Mouse (Mus musculus): Measurements from ENCODE around the gene Efhd1. TPM values are rescaled to one million over a fixed set of nuclear protein-coding genes. Genes with fewer than 3 reads are reported as not detected.

Efhd1 gene
- polyA plus RNA-seq, 1 experiment from 2014 or later: 3.0 TPM

DNA sequence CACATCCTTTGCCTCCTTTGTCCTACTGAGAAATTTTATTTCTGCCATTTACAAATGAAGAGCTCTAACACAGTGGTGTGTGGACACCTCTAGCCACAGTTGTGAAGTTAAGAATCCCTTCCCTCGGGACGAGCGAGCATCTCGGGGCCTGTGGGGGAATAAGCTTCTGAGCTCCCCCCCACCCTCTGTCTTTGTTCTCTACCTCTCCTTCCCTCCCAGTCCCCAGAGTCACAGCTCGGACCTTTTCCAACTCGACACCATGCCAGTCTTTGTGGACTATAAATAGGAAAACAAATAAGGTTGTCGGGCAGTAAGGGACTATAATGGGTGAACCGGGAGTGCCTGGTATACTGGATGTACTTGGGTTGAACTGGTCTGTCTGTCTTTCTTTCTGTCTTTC lies 27.3 kb downstream of the Efhd1 start:
- no peak overlapping the region for H3K4me3 ChIP-seq
- no peak for ATAC-seq (ENCODE audit: insufficient number of reproducible peaks, low FRiP score, low TSS enrichment, low read depth)
- H3K4me2 ChIP-seq: no peak overlapping the region
- H3K27ac ChIP-seq: no peak overlapping the region
- no peaks in the 10 kb centered on the region for H3K36me3 ChIP-seq
- H3K27me3 ChIP-seq: no peaks in the 10 kb centered on the region
- no peak overlapping the region for H3K9ac ChIP-seq
- H3K4me1 ChIP-seq: no peaks in the 10 kb centered on the region
- H3K9me3 ChIP-seq: no peaks in the 10 kb centered on the region
- WGBS: 66% methylated on average over 8 of the region's 8 CpGs

DNA sequence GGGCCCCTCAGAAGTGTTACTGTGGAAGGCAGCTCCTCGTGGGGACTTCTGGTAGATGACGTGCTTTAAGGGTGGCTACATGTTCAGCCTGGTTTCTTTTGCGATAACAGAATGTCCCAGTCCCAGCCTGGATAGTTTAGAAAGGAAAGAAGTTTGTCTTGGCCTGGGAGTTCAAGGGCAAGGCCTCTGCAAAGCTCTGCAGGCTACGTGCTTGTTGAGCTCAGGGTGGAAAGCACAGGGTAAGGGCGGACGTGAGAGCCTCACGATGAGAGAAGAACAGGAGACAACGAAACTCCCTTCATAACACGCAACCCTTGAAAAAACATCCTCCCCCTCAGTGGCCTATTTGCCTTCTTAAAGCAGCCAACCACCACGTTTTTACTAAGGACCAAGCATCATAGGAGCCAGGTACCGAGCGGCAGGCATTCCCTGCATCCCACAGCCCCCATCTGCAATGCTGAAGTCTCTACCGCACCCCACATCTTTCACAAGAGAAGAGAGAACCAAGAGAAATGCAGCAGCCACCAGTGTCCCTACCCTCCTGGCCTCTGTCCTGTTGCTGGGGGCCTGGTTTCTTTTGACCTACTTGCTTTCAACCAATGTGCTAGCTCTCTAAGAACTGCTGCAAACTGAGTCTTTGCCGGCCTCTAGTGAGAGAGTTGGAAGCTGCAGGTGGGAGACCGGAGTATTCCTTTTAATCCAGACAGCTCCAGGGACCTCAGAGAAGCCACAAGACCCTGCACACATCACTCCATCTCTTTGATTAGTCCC lies 28.4 kb downstream of the Efhd1 start:
- no peaks in the 10 kb centered on the region for H3K27me3 ChIP-seq
- no peaks in the 10 kb centered on the region for H3K36me3 ChIP-seq
- no peak overlapping the region for H3K4me3 ChIP-seq
- no peak overlapping the region for H3K27ac ChIP-seq
- no peak overlapping the region for H3K4me2 ChIP-seq
- WGBS: 65% methylated on average over 15 of the region's 15 CpGs
- ATAC-seq (ENCODE audit: insufficient number of reproducible peaks, low FRiP score, low TSS enrichment, low read depth): no peak
- H3K9ac ChIP-seq: no peak overlapping the region
- H3K9me3 ChIP-seq: no peaks in the 10 kb centered on the region
- H3K4me1 ChIP-seq: no peaks in the 10 kb centered on the region

DNA sequence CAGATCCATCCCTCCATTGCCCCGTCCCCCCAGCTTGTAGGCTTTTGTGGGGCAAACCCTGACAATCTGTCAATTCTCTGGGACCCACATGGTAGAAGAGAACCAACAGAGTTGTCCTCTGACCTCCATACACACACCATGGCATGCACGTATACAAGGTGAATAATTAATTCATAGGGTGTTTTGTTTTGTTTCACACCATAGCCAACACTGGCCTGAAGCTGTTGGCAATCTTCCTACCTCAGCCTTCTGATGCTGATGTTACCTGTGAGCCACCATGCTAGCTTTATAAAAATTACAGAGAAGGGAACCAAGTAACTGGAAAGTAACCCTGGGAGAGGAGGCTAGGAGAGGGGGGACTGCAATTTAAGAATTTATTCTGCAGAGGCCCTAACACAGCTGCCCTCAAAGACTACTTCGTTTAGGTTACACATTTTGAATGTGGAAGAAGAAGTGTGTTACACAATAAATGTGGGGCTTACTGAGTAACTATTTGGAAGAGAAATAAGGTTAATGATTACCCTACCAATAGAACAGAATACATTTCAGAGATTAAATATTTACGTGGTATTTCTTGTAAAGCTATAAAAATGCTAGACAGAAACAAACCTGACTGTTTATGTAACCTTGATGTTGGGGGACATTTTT lies 30.0 kb downstream of the Efhd1 start:
- Histone ChIP-seq H3K27me3 (no peaks in the 10 kb centered on the region), H3K4me2 (no peak overlapping the region), H3K27ac (no peak overlapping the region), H3K4me3 (no peak overlapping the region), H3K9me3 (no peaks in the 10 kb centered on the region), H3K9ac (no peak overlapping the region), H3K36me3 (no peaks in the 10 kb centered on the region), H3K4me1 (no peaks in the 10 kb centered on the region)
- 67% methylated on average over 4 of the region's 4 CpGs for WGBS
- no peak for ATAC-seq (ENCODE audit: insufficient number of reproducible peaks, low FRiP score, low TSS enrichment, low read depth)

DNA sequence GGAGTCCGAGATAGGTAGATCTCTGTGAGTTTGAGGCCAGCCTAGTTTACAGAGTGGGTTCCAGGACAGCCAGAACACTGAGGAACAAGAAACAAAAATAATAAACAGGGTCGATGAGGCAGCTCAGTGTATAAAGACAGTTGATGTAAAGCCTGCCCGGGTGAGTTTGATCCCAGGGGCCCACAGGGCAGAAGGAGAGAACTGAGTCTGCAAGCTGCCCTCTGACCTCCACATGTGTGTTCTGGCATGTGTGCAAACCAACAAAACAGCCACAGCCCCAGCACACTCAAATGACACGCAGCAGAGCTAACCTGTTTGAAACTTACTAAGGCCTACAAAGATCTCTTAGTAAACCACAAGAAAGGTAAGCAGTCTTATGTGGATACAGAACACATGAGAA lies 30.8 kb downstream of the Efhd1 start:
- H3K4me2 ChIP-seq: no peak overlapping the region
- H3K36me3 ChIP-seq: no peaks in the 10 kb centered on the region
- H3K4me3 ChIP-seq: no peak overlapping the region
- no peak overlapping the region for H3K9ac ChIP-seq
- H3K27ac ChIP-seq: no peak overlapping the region
- 57% methylated on average over 4 of the region's 4 CpGs for WGBS
- no peaks in the 10 kb centered on the region for H3K9me3 ChIP-seq
- no peaks in the 10 kb centered on the region for H3K4me1 ChIP-seq
- ATAC-seq (ENCODE audit: insufficient number of reproducible peaks, low FRiP score, low TSS enrichment, low read depth): no peak
- no peaks in the 10 kb centered on the region for H3K27me3 ChIP-seq

DNA sequence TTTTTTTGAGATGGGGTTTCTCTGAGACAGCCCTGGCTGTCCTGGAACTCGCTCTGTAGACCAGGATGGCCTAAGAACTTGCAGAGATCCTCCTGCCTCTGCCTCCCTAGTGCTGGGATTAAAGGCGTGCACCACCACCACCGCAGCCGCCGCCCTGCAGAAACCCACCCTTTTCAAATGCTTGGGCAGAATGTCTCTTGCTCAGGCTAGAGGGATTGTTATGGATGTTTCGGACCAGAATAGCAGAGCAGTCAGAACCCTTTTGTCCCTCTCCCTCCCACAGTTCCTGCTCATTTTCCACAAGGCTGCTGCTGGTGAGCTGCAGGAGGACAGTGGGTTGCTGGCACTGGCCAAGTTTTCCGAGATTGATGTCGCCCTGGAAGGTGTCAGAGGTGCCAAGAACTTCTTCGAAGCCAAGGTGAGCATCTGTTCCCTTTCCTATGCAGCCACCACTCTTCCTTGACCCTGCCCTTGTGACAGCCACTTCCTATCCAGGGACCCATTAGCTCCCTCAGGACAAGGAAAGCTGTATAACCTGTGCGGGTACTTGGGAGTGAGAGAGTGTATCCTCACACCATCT lies 33.3 kb downstream of the Efhd1 start:
- H3K27ac ChIP-seq: no peak overlapping the region
- H3K36me3 ChIP-seq: no peaks in the 10 kb centered on the region
- no peaks in the 10 kb centered on the region for H3K27me3 ChIP-seq
- H3K9ac ChIP-seq: no peak overlapping the region
- no peak overlapping the region for H3K4me2 ChIP-seq
- no peak for ATAC-seq (ENCODE audit: insufficient number of reproducible peaks, low FRiP score, low TSS enrichment, low read depth)
- H3K9me3 ChIP-seq: no peaks in the 10 kb centered on the region
- no peaks in the 10 kb centered on the region for H3K4me1 ChIP-seq
- H3K4me3 ChIP-seq: no peak overlapping the region
- WGBS: 83% methylated on average over 10 of the region's 10 CpGs

DNA sequence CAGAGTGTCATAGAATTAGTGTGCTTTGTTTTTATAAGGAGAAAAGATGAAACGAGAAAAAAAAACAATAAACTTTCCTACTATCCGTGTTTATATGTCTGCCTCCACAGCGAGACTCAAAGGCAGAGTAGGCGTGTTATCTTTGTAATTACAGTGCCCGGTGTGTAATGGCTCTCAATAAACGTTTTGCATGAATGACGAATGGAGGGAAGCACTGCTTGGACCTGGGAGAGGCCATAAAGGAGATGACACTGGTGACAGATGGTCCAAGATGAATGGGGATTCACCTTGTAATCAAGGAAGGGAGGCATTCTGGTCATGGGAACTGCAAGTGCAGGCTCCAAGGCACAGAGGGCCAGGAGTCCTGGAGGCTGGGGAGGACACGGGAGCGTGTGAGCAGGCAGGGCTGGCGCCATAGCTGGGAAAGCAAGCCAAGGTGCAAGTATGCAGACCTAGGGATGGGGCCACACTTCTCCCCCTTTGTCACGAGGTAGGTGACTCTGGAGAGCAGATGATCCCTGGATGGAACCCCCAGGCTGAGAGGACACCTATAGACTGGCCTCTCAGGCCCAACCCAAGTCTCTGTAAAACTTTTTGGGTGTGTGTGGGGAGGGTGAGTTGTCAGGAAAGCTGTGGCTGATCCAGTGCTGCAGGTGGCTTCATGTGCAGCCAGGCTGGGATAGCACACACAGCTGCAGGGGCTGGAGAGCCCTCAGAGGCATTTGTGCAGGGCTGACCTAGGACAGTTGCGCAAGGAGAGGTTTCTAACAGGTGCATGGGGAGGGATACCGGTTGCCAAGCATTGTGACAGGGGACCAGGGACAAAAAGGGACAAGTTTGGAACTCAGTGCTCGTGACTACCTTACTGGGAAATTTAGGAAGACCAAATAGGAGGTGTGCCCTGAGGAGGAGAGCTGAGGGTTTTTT lies 36.5 kb downstream of the Efhd1 start:
- H3K27me3 ChIP-seq: no peaks in the 10 kb centered on the region
- no peak overlapping the region for H3K4me3 ChIP-seq
- H3K9me3 ChIP-seq: no peaks in the 10 kb centered on the region
- H3K4me1 ChIP-seq: no peaks in the 10 kb centered on the region
- H3K4me2 ChIP-seq: no peak overlapping the region
- no peaks in the 10 kb centered on the region for H3K36me3 ChIP-seq
- 50% methylated on average over 14 of the region's 14 CpGs for WGBS
- H3K9ac ChIP-seq: no peak overlapping the region
- ATAC-seq (ENCODE audit: insufficient number of reproducible peaks, low FRiP score, low TSS enrichment, low read depth): no peak
- H3K27ac ChIP-seq: no peak overlapping the region

DNA sequence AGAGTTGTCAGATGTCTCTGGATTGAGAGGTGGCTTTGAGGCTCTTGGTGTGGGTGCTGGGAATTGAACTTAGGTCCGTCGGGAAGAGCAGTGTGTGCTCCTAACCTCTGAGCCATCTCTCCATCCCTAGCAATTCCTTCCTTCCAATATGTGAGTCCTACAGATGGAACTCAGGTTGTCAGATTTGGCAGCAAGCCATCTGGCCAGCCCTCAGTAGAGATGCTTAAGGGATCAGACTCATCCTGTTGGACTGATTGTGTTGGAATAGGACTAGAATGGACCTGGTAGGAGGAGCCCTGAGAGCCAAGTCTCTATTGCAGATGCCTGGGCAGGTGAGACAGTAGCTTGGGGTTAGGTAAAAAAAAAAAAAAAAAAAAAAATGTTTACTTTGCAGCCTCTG lies 37.8 kb downstream of the Efhd1 start:
- Histone ChIP-seq H3K36me3 (no peaks in the 10 kb centered on the region), H3K27ac (no peak overlapping the region), H3K9ac (no peak overlapping the region), H3K4me2 (no peak overlapping the region), H3K9me3 (no peaks in the 10 kb centered on the region), H3K4me1 (no peaks in the 10 kb centered on the region), H3K27me3 (no peaks in the 10 kb centered on the region), H3K4me3 (no peak overlapping the region)
- 85% methylated on average over 2 of the region's 2 CpGs for WGBS
- no peak for ATAC-seq (ENCODE audit: insufficient number of reproducible peaks, low FRiP score, low TSS enrichment, low read depth)

DNA sequence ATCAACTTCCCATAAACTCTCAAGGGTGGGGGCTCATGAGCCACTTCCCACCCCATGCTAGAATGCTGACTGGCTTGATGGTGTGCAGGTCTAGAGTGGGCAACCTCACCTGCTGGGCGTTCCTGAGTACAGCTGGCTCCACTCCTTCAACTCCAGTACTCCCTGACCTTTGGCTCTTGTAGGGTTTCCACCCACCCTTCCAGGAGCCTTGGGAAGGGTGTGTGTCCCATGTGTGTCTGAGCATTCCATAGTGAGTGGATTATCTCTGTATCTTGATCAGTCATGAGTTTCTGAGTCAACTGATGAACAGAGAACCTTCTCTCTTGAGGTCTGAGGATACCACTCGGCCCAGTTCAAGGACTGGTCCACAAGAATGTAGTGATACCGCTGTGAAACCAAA lies 44.8 kb downstream of the Efhd1 start:
- WGBS: 87% methylated on average over 3 of the region's 3 CpGs
- Histone ChIP-seq H3K4me1 (no peaks in the 10 kb centered on the region), H3K4me2 (no peak overlapping the region), H3K9me3 (no peaks in the 10 kb centered on the region), H3K9ac (no peak overlapping the region), H3K27me3 (no peaks in the 10 kb centered on the region), H3K27ac (no peak overlapping the region), H3K36me3 (no peaks in the 10 kb centered on the region), H3K4me3 (no peak overlapping the region)
- ATAC-seq (ENCODE audit: insufficient number of reproducible peaks, low FRiP score, low TSS enrichment, low read depth): no peak

DNA sequence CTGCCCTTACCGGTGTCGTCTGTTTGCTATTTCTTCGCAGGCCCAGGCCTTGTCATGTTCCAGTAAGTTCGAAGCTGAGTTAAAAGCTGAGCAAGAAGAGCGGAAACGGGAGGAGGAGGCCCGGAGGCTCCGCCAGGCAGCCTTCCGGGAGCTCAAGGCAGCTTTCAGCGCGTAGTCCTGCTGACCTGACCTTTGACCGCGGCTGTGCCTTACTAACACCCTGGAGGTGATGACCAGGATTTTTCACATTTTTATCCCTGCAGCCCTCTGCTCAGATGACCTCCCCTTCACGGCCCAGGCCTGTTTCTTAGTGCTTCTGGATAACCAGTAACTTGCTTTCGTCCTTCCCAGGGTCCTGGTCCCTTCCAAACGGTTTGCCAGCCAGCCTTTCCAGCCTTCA lies 45.5 kb downstream of the Efhd1 start:
- 81% methylated on average over 16 of the region's 16 CpGs for WGBS
- no peak overlapping the region for H3K4me2 ChIP-seq

DNA sequence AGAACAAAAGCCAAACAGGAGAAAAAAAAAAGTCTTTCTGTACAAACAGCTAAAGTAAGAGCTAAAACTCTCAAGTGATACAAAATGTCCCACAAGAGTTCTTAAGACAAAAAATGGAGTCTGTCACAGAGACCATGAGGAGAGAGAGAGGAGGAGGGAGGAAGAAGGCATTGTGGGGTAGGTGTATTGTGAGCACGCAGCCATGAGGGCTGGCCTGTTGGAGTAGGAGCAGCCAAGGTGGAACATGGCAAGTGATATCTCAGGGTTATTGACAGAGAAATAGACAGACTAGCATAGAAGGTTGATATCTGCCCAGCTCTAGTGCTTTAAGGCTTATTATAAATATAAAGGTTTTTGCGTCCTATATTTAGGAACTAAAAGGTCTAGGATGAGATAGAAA lies 48.5 kb downstream of the Efhd1 start:
- Histone ChIP-seq H3K9ac (no peak overlapping the region), H3K27me3 (no peaks in the 10 kb centered on the region), H3K36me3 (no peaks in the 10 kb centered on the region), H3K4me3 (no peak overlapping the region), H3K4me1 (no peaks in the 10 kb centered on the region), H3K27ac (no peak overlapping the region), H3K9me3 (no peaks in the 10 kb centered on the region), H3K4me2 (no peak overlapping the region)
- WGBS: 91% methylated on average over 2 of the region's 2 CpGs
- ATAC-seq (ENCODE audit: insufficient number of reproducible peaks, low FRiP score, low TSS enrichment, low read depth): no peak

More for the DNA sequence above, 45.5 kb downstream of the Efhd1 start:
- no peak for ATAC-seq (ENCODE audit: insufficient number of reproducible peaks, low FRiP score, low TSS enrichment, low read depth)
- Histone ChIP-seq H3K9ac (no peak overlapping the region), H3K36me3 (no peaks in the 10 kb centered on the region), H3K27ac (no peak overlapping the region), H3K4me1 (no peaks in the 10 kb centered on the region), H3K4me3 (no peak overlapping the region), H3K9me3 (no peaks in the 10 kb centered on the region), H3K27me3 (no peaks in the 10 kb centered on the region)

DNA sequence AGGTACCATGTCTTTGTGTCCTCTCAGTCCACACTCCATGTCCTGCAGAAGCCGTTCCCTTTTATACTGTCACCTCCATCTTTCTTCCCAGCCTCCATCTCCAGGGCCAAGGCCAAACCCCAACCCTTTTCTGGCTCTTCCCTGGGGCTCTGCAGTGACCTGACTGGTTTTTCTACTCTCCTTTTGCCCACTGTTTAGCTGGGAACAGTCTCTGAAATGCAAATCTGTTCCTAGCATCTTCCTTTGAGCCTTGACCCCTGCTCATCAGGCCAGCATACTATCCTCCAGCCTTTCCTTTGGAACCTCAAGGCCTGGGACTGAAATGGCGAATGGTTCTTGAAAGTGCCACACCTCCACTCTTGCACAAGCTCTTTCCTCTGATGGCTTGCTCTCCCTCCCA lies 49.0 kb downstream of the Efhd1 start:
- ATAC-seq (ENCODE audit: insufficient number of reproducible peaks, low FRiP score, low TSS enrichment, low read depth): no peak
- Histone ChIP-seq H3K36me3 (no peaks in the 10 kb centered on the region), H3K9me3 (no peaks in the 10 kb centered on the region), H3K4me3 (no peak overlapping the region), H3K4me1 (no peaks in the 10 kb centered on the region), H3K27me3 (no peaks in the 10 kb centered on the region), H3K27ac (no peak overlapping the region), H3K9ac (no peak overlapping the region), H3K4me2 (no peak overlapping the region)
- WGBS: 77% methylated on average over 2 of the region's 2 CpGs

Data from limb, embryonic 15.5 days (tissue).